Mouse (Mus musculus): ENCODE measurements around the gene Syne1. TPM values are rescaled to one million over a fixed set of nuclear protein-coding genes. Genes with fewer than 3 reads are reported as not detected.

The Syne1 gene
- polyA plus RNA-seq (2016; fragmentation: Nextera tagmentation; extraction: Ambion mirVana): 5.8 and 7.0 TPM in 2 replicates

- 76% methylated on average over 5 of the region's 5 CpGs for WGBS
- H3K9me3 ChIP-seq: no peaks in the 10 kb centered on the region
- no peak for ATAC-seq (ENCODE audit: insufficient number of reproducible peaks, insufficient read depth, low FRiP score, low TSS enrichment)
- peak within 1 kb of the TSS; percentile 46 for H3K4me3 ChIP-seq
- H3K4me1 ChIP-seq: peaks cover 3% of the 10 kb centered on the region; the same call in 1 of the 2 replicates
- H3K9ac ChIP-seq: peak within 1 kb of the TSS; percentile 44
- H3K36me3 ChIP-seq: no peaks in the 10 kb centered on the region
- H3K27ac ChIP-seq: no peak within 1 kb of the TSS
- peaks cover 3% of the 10 kb centered on the region; the same call in 1 of the 2 replicates for H3K27me3 ChIP-seq
- peak within 1 kb of the TSS; percentile 97 for H3K4me2 ChIP-seq (replicated peaks)
These were observed at the start of gene Syne1 for GRCm38 (mm10) chr10:5551382-5551781. Gene Syne1, minus strand, starts transcription at chr10:5551482.

GRCm38 (mm10) chr10:5600123-5600522 is 48.8 kb upstream of the Syne1 start:
- WGBS: 22% methylated on average over 7 of the region's 7 CpGs
- H3K4me2 ChIP-seq (replicated peaks): no peak overlapping the region
- H3K9me3 ChIP-seq: no peaks in the 10 kb centered on the region
- no peak overlapping the region for H3K4me3 ChIP-seq
- H3K27ac ChIP-seq: no peak overlapping the region
- no peak overlapping the region for H3K9ac ChIP-seq
- no peaks in the 10 kb centered on the region for H3K27me3 ChIP-seq
- H3K36me3 ChIP-seq: no peaks in the 10 kb centered on the region
- peak; percentile 52; the same call in 1 of the 2 replicates for ATAC-seq (ENCODE audit: insufficient number of reproducible peaks, insufficient read depth, low FRiP score, low TSS enrichment)
- no peaks in the 10 kb centered on the region for H3K4me1 ChIP-seq

- no peak overlapping the region for H3K9ac ChIP-seq
- H3K4me1 ChIP-seq: no peaks in the 10 kb centered on the region
- no peaks in the 10 kb centered on the region for H3K36me3 ChIP-seq
- ATAC-seq (ENCODE audit: insufficient number of reproducible peaks, insufficient read depth, low FRiP score, low TSS enrichment): no peak
- no peak overlapping the region for H3K27ac ChIP-seq
- no peaks in the 10 kb centered on the region for H3K9me3 ChIP-seq
- H3K4me3 ChIP-seq: no peak overlapping the region
- H3K4me2 ChIP-seq (replicated peaks): no peak overlapping the region
- H3K27me3 ChIP-seq: no peaks in the 10 kb centered on the region
- 71% methylated on average over 6 of the region's 6 CpGs for WGBS
These were observed 45.3 kb upstream of the Syne1 start for GRCm38 (mm10) chr10:5596559-5596958.

- 74% methylated on average over 5 of the region's 5 CpGs for WGBS
- no peak overlapping the region for H3K27ac ChIP-seq
- H3K27me3 ChIP-seq: no peaks in the 10 kb centered on the region
- no peak for ATAC-seq (ENCODE audit: insufficient number of reproducible peaks, insufficient read depth, low FRiP score, low TSS enrichment)
- H3K4me3 ChIP-seq: no peak overlapping the region
- H3K9me3 ChIP-seq: no peaks in the 10 kb centered on the region
- H3K36me3 ChIP-seq: no peaks in the 10 kb centered on the region
- H3K9ac ChIP-seq: no peak overlapping the region
- no peak overlapping the region for H3K4me2 ChIP-seq (replicated peaks)
- H3K4me1 ChIP-seq: no peaks in the 10 kb centered on the region
These were observed 43.2 kb upstream of the Syne1 start for GRCm38 (mm10) chr10:5594457-5594856.

GRCm38 (mm10) chr10:5593464-5593863 is 42.2 kb upstream of the Syne1 start, which contains the start of gene Myct1:
Gene Myct1, plus strand, starts transcription at chr10:5593775.
- no peaks in the 10 kb centered on the region for H3K9me3 ChIP-seq
- WGBS: 18% methylated on average over 5 of the region's 5 CpGs

GRCm38 (mm10) chr10:5591996-5592395 is 40.7 kb upstream of the Syne1 start:
- Histone ChIP-seq H3K4me2 (replicated peaks) (no peak overlapping the region), H3K4me1 (no peaks in the 10 kb centered on the region), H3K9ac (no peak overlapping the region), H3K9me3 (no peaks in the 10 kb centered on the region), H3K27ac (no peak overlapping the region), H3K4me3 (no peak overlapping the region), H3K36me3 (no peaks in the 10 kb centered on the region), H3K27me3 (no peaks in the 10 kb centered on the region)
- ATAC-seq (ENCODE audit: insufficient number of reproducible peaks, insufficient read depth, low FRiP score, low TSS enrichment): no peak
- WGBS: 88% methylated on average over 4 of the region's 4 CpGs

More at GRCm38 (mm10) chr10:5593464-5593863, 42.2 kb upstream of the Syne1 start, which contains the start of gene Myct1:
- H3K9ac ChIP-seq: no peak within 1 kb of the TSS
- no peak for ATAC-seq (ENCODE audit: insufficient number of reproducible peaks, insufficient read depth, low FRiP score, low TSS enrichment)
- H3K4me3 ChIP-seq: no peak within 1 kb of the TSS
- no peaks in the 10 kb centered on the region for H3K36me3 ChIP-seq
- no peaks in the 10 kb centered on the region for H3K27me3 ChIP-seq
- H3K4me1 ChIP-seq: no peaks in the 10 kb centered on the region
- H3K4me2 ChIP-seq (replicated peaks): no peak within 1 kb of the TSS
- H3K27ac ChIP-seq: no peak within 1 kb of the TSS

GRCm38 (mm10) chr10:5591061-5591460 is 39.8 kb upstream of the Syne1 start:
- Histone ChIP-seq H3K4me2 (replicated peaks) (no peak overlapping the region), H3K36me3 (no peaks in the 10 kb centered on the region), H3K9me3 (no peaks in the 10 kb centered on the region), H3K9ac (no peak overlapping the region), H3K4me1 (no peaks in the 10 kb centered on the region), H3K27me3 (no peaks in the 10 kb centered on the region), H3K27ac (no peak overlapping the region), H3K4me3 (no peak overlapping the region)
- no peak for ATAC-seq (ENCODE audit: insufficient number of reproducible peaks, insufficient read depth, low FRiP score, low TSS enrichment)
- 83% methylated on average over 2 of the region's 2 CpGs for WGBS

- 60% methylated on average over 2 of the region's 2 CpGs for WGBS
- Histone ChIP-seq H3K4me1 (no peaks in the 10 kb centered on the region), H3K36me3 (no peaks in the 10 kb centered on the region), H3K27me3 (no peaks in the 10 kb centered on the region), H3K9me3 (no peaks in the 10 kb centered on the region), H3K4me3 (no peak overlapping the region), H3K27ac (no peak overlapping the region), H3K9ac (no peak overlapping the region), H3K4me2 (replicated peaks) (no peak overlapping the region)
- no peak for ATAC-seq (ENCODE audit: insufficient number of reproducible peaks, insufficient read depth, low FRiP score, low TSS enrichment)
These were observed 22.0 kb upstream of the Syne1 start for GRCm38 (mm10) chr10:5573328-5573727.

GRCm38 (mm10) chr10:5571332-5571731 is 20.1 kb upstream of the Syne1 start:
- H3K4me1 ChIP-seq: no peaks in the 10 kb centered on the region
- H3K9ac ChIP-seq: no peak overlapping the region
- no peaks in the 10 kb centered on the region for H3K36me3 ChIP-seq
- H3K27ac ChIP-seq: no peak overlapping the region
- 80% methylated on average over 5 of the region's 5 CpGs for WGBS
- ATAC-seq (ENCODE audit: insufficient number of reproducible peaks, insufficient read depth, low FRiP score, low TSS enrichment): no peak
- no peak overlapping the region for H3K4me3 ChIP-seq
- no peak overlapping the region for H3K4me2 ChIP-seq (replicated peaks)
- no peaks in the 10 kb centered on the region for H3K9me3 ChIP-seq
- H3K27me3 ChIP-seq: no peaks in the 10 kb centered on the region

- no peak overlapping the region for H3K4me2 ChIP-seq (replicated peaks)
- no peak overlapping the region for H3K9ac ChIP-seq
- ATAC-seq (ENCODE audit: insufficient number of reproducible peaks, insufficient read depth, low FRiP score, low TSS enrichment): no peak
- no peak overlapping the region for H3K27ac ChIP-seq
- H3K4me3 ChIP-seq: no peak overlapping the region
- no peaks in the 10 kb centered on the region for H3K27me3 ChIP-seq
- H3K9me3 ChIP-seq: no peaks in the 10 kb centered on the region
- WGBS: 87% methylated on average over 8 of the region's 8 CpGs
- H3K36me3 ChIP-seq: no peaks in the 10 kb centered on the region
- no peaks in the 10 kb centered on the region for H3K4me1 ChIP-seq
These were observed 18.8 kb upstream of the Syne1 start for GRCm38 (mm10) chr10:5570059-5570458.

- no peak for ATAC-seq (ENCODE audit: insufficient number of reproducible peaks, insufficient read depth, low FRiP score, low TSS enrichment)
- H3K4me1 ChIP-seq: no peaks in the 10 kb centered on the region
- H3K9ac ChIP-seq: no peak overlapping the region
- WGBS: 87% methylated on average over 4 of the region's 4 CpGs
- H3K36me3 ChIP-seq: no peaks in the 10 kb centered on the region
- H3K27ac ChIP-seq: no peak overlapping the region
- no peaks in the 10 kb centered on the region for H3K9me3 ChIP-seq
- no peaks in the 10 kb centered on the region for H3K27me3 ChIP-seq
- no peak overlapping the region for H3K4me2 ChIP-seq (replicated peaks)
- H3K4me3 ChIP-seq: no peak overlapping the region
These were observed 17.7 kb upstream of the Syne1 start for GRCm38 (mm10) chr10:5568991-5569390.

- no peaks in the 10 kb centered on the region for H3K36me3 ChIP-seq
- no peaks in the 10 kb centered on the region for H3K27me3 ChIP-seq
- H3K4me1 ChIP-seq: no peaks in the 10 kb centered on the region
- H3K9me3 ChIP-seq: no peaks in the 10 kb centered on the region
- no peak overlapping the region for H3K4me2 ChIP-seq (replicated peaks)
- H3K9ac ChIP-seq: no peak overlapping the region
- H3K27ac ChIP-seq: no peak overlapping the region
- no peak for ATAC-seq (ENCODE audit: insufficient number of reproducible peaks, insufficient read depth, low FRiP score, low TSS enrichment)
- 94% methylated on average over 4 of the region's 4 CpGs for WGBS
- no peak overlapping the region for H3K4me3 ChIP-seq
These were observed 10.4 kb upstream of the Syne1 start for GRCm38 (mm10) chr10:5561706-5562105.

- Histone ChIP-seq H3K4me3 (no peak overlapping the region), H3K4me2 (replicated peaks) (no peak overlapping the region), H3K4me1 (no peaks in the 10 kb centered on the region), H3K9ac (no peak overlapping the region), H3K27me3 (no peaks in the 10 kb centered on the region), H3K9me3 (no peaks in the 10 kb centered on the region), H3K36me3 (no peaks in the 10 kb centered on the region), H3K27ac (no peak overlapping the region)
- ATAC-seq (ENCODE audit: insufficient number of reproducible peaks, insufficient read depth, low FRiP score, low TSS enrichment): no peak
- 79% methylated on average over 4 of the region's 4 CpGs for WGBS
These were observed 9.2 kb upstream of the Syne1 start for GRCm38 (mm10) chr10:5560526-5560925.
